Mouse (Mus musculus): Measurements from ENCODE around the gene Kcng3.

GRCm38 (mm10) chr17:83650932-83651682 is 19.4 kb upstream of the Kcng3 start:
- TF ChIP-seq CTCF (IDR thresholded peaks at IDR 0.05; ENCODE audit: extremely low read depth, insufficient read depth, insufficient read length, insufficient replicate concordance) (no peak), POLR2A (IDR thresholded peaks at IDR 0.05; ENCODE audit: low read depth, low read length) (no peak)

All from spleen, adult 2 months (tissue).